Mouse (Mus musculus): ENCODE results near the gene Ift74. TPM values are rescaled to one million over a fixed set of nuclear protein-coding genes. Genes with fewer than 3 reads are reported as not detected.
A peak's percentile ranks its signal among the peaks of the same experiment; 100 is the strongest.

The Ift74 gene
- polyA plus RNA-seq, 1 experiment from 2014 or later: 23.2 TPM

- Histone ChIP-seq H3K9ac (ENCODE audit: low read depth, low read length) (no peak overlapping the region), H3K4me3 (ENCODE audit: low read depth, low read length) (no peak overlapping the region), H3K27ac (ENCODE audit: low read length) (no peak overlapping the region), H3K36me3 (ENCODE audit: control insufficient read depth, insufficient read depth, low read length) (no peaks in the 10 kb centered on the region), H3K4me2 (ENCODE audit: low read length) (no peak overlapping the region), H3K27me3 (ENCODE audit: control insufficient read depth, insufficient read depth, low read depth, low read length) (no peaks in the 10 kb centered on the region), H3K9me3 (replicated peaks; ENCODE audit: control insufficient read depth, low read length, poor library complexity, severe bottlenecking) (no peaks in the 10 kb centered on the region), H3K4me1 (ENCODE audit: control insufficient read depth, insufficient read depth, low read length) (peaks cover 3% of the 10 kb centered on the region; the same call in 1 of the 2 replicates)
- ATAC-seq: no peak
- 50% methylated on average over 6 of the region's 6 CpGs for WGBS
These were observed 100.9 kb downstream of the Ift74 start for GRCm38 (mm10) chr4:94715166-94715565.

GRCm38 (mm10) chr4:94725799-94726198, 111.5 kb downstream of the Ift74 start:
- Histone ChIP-seq H3K27ac (ENCODE audit: low read length) (no peak overlapping the region), H3K4me3 (ENCODE audit: low read depth, low read length) (no peak overlapping the region), H3K4me2 (ENCODE audit: low read length) (no peak overlapping the region), H3K9me3 (replicated peaks; ENCODE audit: control insufficient read depth, low read length, poor library complexity, severe bottlenecking) (no peaks in the 10 kb centered on the region), H3K9ac (ENCODE audit: low read depth, low read length) (no peak overlapping the region), H3K27me3 (ENCODE audit: control insufficient read depth, insufficient read depth, low read depth, low read length) (no peaks in the 10 kb centered on the region), H3K4me1 (ENCODE audit: control insufficient read depth, insufficient read depth, low read length) (no peaks in the 10 kb centered on the region), H3K36me3 (ENCODE audit: control insufficient read depth, insufficient read depth, low read length) (no peaks in the 10 kb centered on the region)
- WGBS: 80% methylated on average over 4 of the region's 4 CpGs
- no peak for ATAC-seq

- Histone ChIP-seq H3K4me3 (ENCODE audit: low read depth, low read length) (no peak overlapping the region), H3K9me3 (replicated peaks; ENCODE audit: control insufficient read depth, low read length, poor library complexity, severe bottlenecking) (no peaks in the 10 kb centered on the region), H3K36me3 (ENCODE audit: control insufficient read depth, insufficient read depth, low read length) (no peaks in the 10 kb centered on the region), H3K27me3 (ENCODE audit: control insufficient read depth, insufficient read depth, low read depth, low read length) (no peaks in the 10 kb centered on the region), H3K9ac (ENCODE audit: low read depth, low read length) (no peak overlapping the region), H3K27ac (ENCODE audit: low read length) (no peak overlapping the region), H3K4me2 (ENCODE audit: low read length) (no peak overlapping the region), H3K4me1 (ENCODE audit: control insufficient read depth, insufficient read depth, low read length) (no peaks in the 10 kb centered on the region)
- no peak for ATAC-seq
These were observed 118.4 kb downstream of the Ift74 start for GRCm38 (mm10) chr4:94732721-94733120.

- no peaks in the 10 kb centered on the region for H3K4me1 ChIP-seq (ENCODE audit: control insufficient read depth, insufficient read depth, low read length)
- H3K4me2 ChIP-seq (ENCODE audit: low read length): no peak overlapping the region
- H3K27me3 ChIP-seq (ENCODE audit: control insufficient read depth, insufficient read depth, low read depth, low read length): no peaks in the 10 kb centered on the region
- H3K9ac ChIP-seq (ENCODE audit: low read depth, low read length): no peak overlapping the region
- no peaks in the 10 kb centered on the region for H3K36me3 ChIP-seq (ENCODE audit: control insufficient read depth, insufficient read depth, low read length)
- no peak overlapping the region for H3K27ac ChIP-seq (ENCODE audit: low read length)
- no peak overlapping the region for H3K4me3 ChIP-seq (ENCODE audit: low read depth, low read length)
- WGBS: 71% methylated on average over 5 of the region's 5 CpGs
- ATAC-seq: no peak
- H3K9me3 ChIP-seq (replicated peaks; ENCODE audit: control insufficient read depth, low read length, poor library complexity, severe bottlenecking): no peaks in the 10 kb centered on the region
These were observed 123.3 kb downstream of the Ift74 start for GRCm38 (mm10) chr4:94737326-94738295.

GRCm38 (mm10) chr4:94738838-94739731, 124.8 kb downstream of the Ift74 start, which contains the start of gene Tek:
Gene Tek, plus strand, starts transcription at chr4:94739289.
- Histone ChIP-seq H3K9ac (ENCODE audit: low read depth, low read length) (no peak within 1 kb of the TSS), H3K4me2 (ENCODE audit: low read length) (no peak within 1 kb of the TSS), H3K4me1 (ENCODE audit: control insufficient read depth, insufficient read depth, low read length) (no peaks in the 10 kb centered on the region), H3K36me3 (ENCODE audit: control insufficient read depth, insufficient read depth, low read length) (no peaks in the 10 kb centered on the region), H3K4me3 (ENCODE audit: low read depth, low read length) (peak within 1 kb of the TSS; percentile 0; the same call in 1 of the 2 replicates), H3K27ac (ENCODE audit: low read length) (no peak within 1 kb of the TSS), H3K9me3 (replicated peaks; ENCODE audit: control insufficient read depth, low read length, poor library complexity, severe bottlenecking) (no peaks in the 10 kb centered on the region), H3K27me3 (ENCODE audit: control insufficient read depth, insufficient read depth, low read depth, low read length) (no peaks in the 10 kb centered on the region)
- WGBS: 70% methylated on average over 16 of the region's 16 CpGs
- ATAC-seq: no peak

- WGBS: 71% methylated on average over 1 of the region's 1 CpGs
- Histone ChIP-seq H3K27me3 (ENCODE audit: control insufficient read depth, insufficient read depth, low read depth, low read length) (no peaks in the 10 kb centered on the region), H3K9ac (ENCODE audit: low read depth, low read length) (no peak overlapping the region), H3K9me3 (replicated peaks; ENCODE audit: control insufficient read depth, low read length, poor library complexity, severe bottlenecking) (no peaks in the 10 kb centered on the region), H3K36me3 (ENCODE audit: control insufficient read depth, insufficient read depth, low read length) (no peaks in the 10 kb centered on the region), H3K4me3 (ENCODE audit: low read depth, low read length) (no peak overlapping the region), H3K4me2 (ENCODE audit: low read length) (no peak overlapping the region), H3K27ac (ENCODE audit: low read length) (no peak overlapping the region), H3K4me1 (ENCODE audit: control insufficient read depth, insufficient read depth, low read length) (no peaks in the 10 kb centered on the region)
- ATAC-seq: no peak
These were observed 127.5 kb downstream of the Ift74 start for GRCm38 (mm10) chr4:94741824-94742223.

MicroRNAs encoded within 50 kb of the gene (microRNA counts, 519-probe panel; counts per million panel counts)
- microRNA mmu-miR-872: 2,732 counts per million, percentile 81 among the panel's probes with 10 or more counts

Small RNAs within 50 kb of the gene (microRNA-seq; reads per million reads assigned to microRNA genes)
- gene Mir872: 4,215 reads per million, percentile 89 among the genes with 10 or more reads in this experiment

Other genes with a start within 250 kb of the Ift74 start
- 0.45 TPM in 1 of 2 replicates, not detected in the other for gene Gm10306, start 57.9 kb upstream of the Ift74 start, polyA plus RNA-seq (2015; fragmentation: Nextera tagmentation; extraction: Ambion mirVana)
- 15.6 and 18.1 TPM in 2 replicates for gene Caap1, start 57.7 kb upstream of the Ift74 start, polyA plus RNA-seq (2015; fragmentation: Nextera tagmentation; extraction: Ambion mirVana)
- 68.5 and 77.3 TPM in 2 replicates for gene Plaa, start 11.2 kb upstream of the Ift74 start, polyA plus RNA-seq (2015; fragmentation: Nextera tagmentation; extraction: Ambion mirVana)
- gene Lrrc19, start 35.7 kb downstream of the Ift74 start, polyA plus RNA-seq (2015; fragmentation: Nextera tagmentation; extraction: Ambion mirVana): 0.31 and 0.34 TPM in 2 replicates
- 9.3 and 9.6 TPM in 2 replicates for gene Tek, start 124.8 kb downstream of the Ift74 start, polyA plus RNA-seq (2015; fragmentation: Nextera tagmentation; extraction: Ambion mirVana)